Mouse (Mus musculus): ENCODE measurements around the gene Dhfr. TPM values are rescaled to one million over a fixed set of nuclear protein-coding genes. Genes with fewer than 3 reads are reported as not detected.

Gene Dhfr
- 11.9 and 13.4 TPM in 2 replicates for polyA plus RNA-seq (2015; fragmentation: Nextera tagmentation; extraction: Ambion mirVana)

DNA sequence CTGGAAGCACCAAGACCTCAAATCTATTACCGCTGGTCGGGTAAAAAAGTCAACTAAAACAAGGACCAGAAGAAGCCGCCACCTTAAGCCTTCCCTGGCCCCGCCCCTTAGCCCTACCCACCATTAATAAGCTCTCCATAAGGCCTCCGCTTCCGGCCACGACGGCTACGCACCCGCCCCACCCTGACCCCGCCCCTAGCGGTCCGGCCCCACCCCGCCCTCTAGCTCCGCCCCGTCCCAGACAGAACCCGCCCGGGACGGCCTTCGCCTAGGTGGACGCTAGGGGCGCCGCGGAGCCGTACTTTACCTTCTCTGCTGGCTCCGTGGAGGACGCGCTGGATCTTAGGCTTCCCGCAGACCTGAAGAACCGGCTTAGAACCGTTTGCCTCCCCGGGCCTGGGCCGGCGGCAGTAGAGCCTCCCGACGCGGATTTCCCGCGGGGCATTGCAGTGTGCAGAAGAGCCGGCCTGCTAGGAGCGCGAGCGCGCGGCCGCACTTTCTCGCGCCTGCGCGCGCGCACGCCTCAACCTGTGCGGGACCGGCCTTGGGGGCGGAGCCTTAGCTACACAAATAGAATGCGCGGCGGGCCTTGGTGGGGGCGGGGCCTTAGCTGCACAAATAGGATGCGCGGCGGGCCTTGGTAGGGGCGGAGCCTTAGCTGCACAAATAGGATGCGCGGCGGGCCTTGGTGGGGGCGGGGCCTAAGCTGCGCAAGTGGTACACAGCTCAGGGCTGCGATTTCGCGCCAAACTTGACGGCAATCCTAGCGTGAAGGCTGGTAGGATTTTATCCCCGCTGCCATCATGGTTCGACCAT, at the start of gene Dhfr, which contains the start of gene Msh3:
TSS of gene Dhfr (plus strand) at position 271 of the 816 bp plus-strand sequence.
TSS of gene Msh3 (minus strand) at position 548 of the 816 bp plus-strand sequence.
- peak; percentile 97 for ATAC-seq (ENCODE audit: extremely low read depth, insufficient number of reproducible peaks, low FRiP score, low TSS enrichment)
- H3K36me3 ChIP-seq: peaks cover 29% of the 10 kb centered on the region
- no peaks in the 10 kb centered on the region for H3K9me3 ChIP-seq
- peaks cover 25% of the 10 kb centered on the region for H3K4me1 ChIP-seq
- WGBS: under 1% methylated on average over 76 of the region's 76 CpGs
- H3K27me3 ChIP-seq (replicated peaks): no peaks in the 10 kb centered on the region
- H3K27ac ChIP-seq (replicated peaks): peak within 1 kb of the TSS; percentile 90
- H3K9ac ChIP-seq: peak within 1 kb of the TSS; percentile 87
- peak within 1 kb of the TSS; percentile 65 for H3K4me3 ChIP-seq
- peak within 1 kb of the TSS; percentile 98 for H3K4me2 ChIP-seq

DNA sequence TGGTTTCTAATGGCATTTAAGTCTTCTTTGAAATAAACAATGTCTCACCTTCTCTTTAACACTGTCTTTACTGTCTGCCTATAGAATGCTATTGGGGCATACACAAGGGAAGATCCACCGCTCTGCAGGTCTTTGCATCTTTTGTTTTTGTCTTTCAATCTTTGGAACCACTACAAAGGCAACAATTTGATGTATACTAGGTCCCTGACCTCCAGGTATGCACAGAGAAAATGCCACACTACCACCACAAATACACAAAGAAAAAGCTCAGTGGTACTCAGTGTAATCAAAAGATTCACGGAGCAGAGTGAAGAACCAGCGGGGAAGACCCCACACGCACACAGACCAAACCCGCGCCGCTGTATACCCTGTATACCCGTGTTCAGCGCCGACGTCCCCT, 48.8 kb upstream of the Dhfr start, which contains the start of gene Gm20379:
TSS of gene Gm20379 (plus strand) at position 301 of the 400 bp plus-strand sequence.
- Histone ChIP-seq H3K36me3 (peaks cover 39% of the 10 kb centered on the region), H3K4me2 (no peak within 1 kb of the TSS), H3K27ac (replicated peaks) (no peak within 1 kb of the TSS), H3K27me3 (replicated peaks) (no peaks in the 10 kb centered on the region), H3K9me3 (no peaks in the 10 kb centered on the region), H3K9ac (no peak within 1 kb of the TSS), H3K4me1 (peaks cover 1% of the 10 kb centered on the region), H3K4me3 (no peak within 1 kb of the TSS)
- no peak for ATAC-seq (ENCODE audit: extremely low read depth, insufficient number of reproducible peaks, low FRiP score, low TSS enrichment)
- WGBS: 96% methylated on average over 11 of the region's 11 CpGs

DNA sequence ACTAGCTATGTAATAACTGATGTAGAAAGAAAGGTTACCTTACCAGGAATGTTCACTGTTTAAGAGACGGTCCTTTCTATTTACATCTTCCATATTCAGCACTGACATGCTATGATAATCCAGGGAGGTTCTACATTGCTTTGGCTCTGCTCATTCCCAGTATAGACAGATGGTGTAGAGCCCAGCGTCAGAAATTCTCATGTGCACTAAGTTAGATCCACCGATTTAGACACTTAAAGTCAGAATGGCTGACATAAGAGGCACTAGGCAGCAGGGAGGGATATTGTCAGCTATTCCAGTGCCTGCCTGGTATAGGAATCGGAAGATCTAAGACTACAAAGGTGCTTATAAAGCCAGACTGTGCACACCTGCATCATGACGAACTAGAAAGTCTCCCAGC, 39.9 kb upstream of the Dhfr start:
- 88% methylated on average over 5 of the region's 5 CpGs for WGBS
- no peak overlapping the region for H3K9ac ChIP-seq
- no peak overlapping the region for H3K4me2 ChIP-seq
- H3K9me3 ChIP-seq: no peaks in the 10 kb centered on the region
- no peaks in the 10 kb centered on the region for H3K27me3 ChIP-seq (replicated peaks)
- no peak for ATAC-seq (ENCODE audit: extremely low read depth, insufficient number of reproducible peaks, low FRiP score, low TSS enrichment)
- no peaks in the 10 kb centered on the region for H3K4me1 ChIP-seq
- H3K36me3 ChIP-seq: peaks cover 28% of the 10 kb centered on the region
- no peak overlapping the region for H3K27ac ChIP-seq (replicated peaks)
- no peak overlapping the region for H3K4me3 ChIP-seq

DNA sequence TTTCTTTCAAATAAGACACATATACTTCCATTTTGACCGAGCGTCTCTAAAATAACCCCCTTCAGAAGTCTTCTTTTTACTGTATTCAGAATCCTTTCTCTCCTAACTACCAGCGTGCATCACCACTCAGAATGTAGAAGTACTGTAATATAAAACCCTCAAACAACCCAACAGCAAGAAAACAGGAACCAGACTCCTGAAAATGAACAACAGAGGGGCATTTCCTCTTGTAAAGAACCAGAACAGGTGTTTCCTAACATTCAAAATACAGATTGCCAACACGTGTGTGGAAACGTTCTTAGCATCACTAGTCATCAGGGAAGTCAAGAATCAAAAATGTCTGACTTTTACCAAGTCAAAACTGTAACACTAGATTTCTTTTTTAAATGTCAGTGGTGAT, 33.8 kb upstream of the Dhfr start:
- no peak overlapping the region for H3K4me2 ChIP-seq
- peaks cover 25% of the 10 kb centered on the region for H3K36me3 ChIP-seq
- no peak overlapping the region for H3K4me3 ChIP-seq
- 0 out of 2 replicates have a peak, but pooled peaks cover 3% of the 10 kb centered on the region for H3K4me1 ChIP-seq
- no peak for ATAC-seq (ENCODE audit: extremely low read depth, insufficient number of reproducible peaks, low FRiP score, low TSS enrichment)
- no peak overlapping the region for H3K9ac ChIP-seq
- no peak overlapping the region for H3K27ac ChIP-seq (replicated peaks)
- WGBS: 80% methylated on average over 5 of the region's 5 CpGs
- no peaks in the 10 kb centered on the region for H3K9me3 ChIP-seq
- no peaks in the 10 kb centered on the region for H3K27me3 ChIP-seq (replicated peaks)

DNA sequence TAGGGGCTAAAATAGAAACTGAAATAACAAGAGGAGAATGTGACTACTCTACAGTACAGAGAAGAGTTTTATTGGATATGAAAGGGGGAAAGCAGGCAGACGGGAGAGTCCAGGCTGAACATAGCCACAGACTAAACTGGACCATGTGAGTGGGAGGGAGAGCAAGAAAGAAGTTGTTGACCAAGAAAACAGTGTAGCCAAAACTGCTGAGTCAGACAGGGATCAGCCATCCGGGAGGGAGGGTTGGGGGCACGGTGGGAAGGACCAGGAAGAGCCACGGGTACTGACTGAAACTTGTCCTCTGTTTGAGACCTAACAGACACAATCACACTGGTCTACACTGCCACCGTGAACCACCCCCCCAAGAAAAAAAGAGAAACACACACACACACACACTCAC, 28.5 kb upstream of the Dhfr start:
- H3K9ac ChIP-seq: no peak overlapping the region
- 0 out of 2 replicates have a peak, but pooled peaks cover 7% of the 10 kb centered on the region for H3K4me1 ChIP-seq
- no peak overlapping the region for H3K27ac ChIP-seq (replicated peaks)
- H3K9me3 ChIP-seq: no peaks in the 10 kb centered on the region
- 52% methylated on average over 5 of the region's 5 CpGs for WGBS
- H3K27me3 ChIP-seq (replicated peaks): no peaks in the 10 kb centered on the region
- no peak overlapping the region for H3K4me3 ChIP-seq
- peaks cover 15% of the 10 kb centered on the region for H3K36me3 ChIP-seq
- no peak overlapping the region for H3K4me2 ChIP-seq
- ATAC-seq (ENCODE audit: extremely low read depth, insufficient number of reproducible peaks, low FRiP score, low TSS enrichment): no peak

DNA sequence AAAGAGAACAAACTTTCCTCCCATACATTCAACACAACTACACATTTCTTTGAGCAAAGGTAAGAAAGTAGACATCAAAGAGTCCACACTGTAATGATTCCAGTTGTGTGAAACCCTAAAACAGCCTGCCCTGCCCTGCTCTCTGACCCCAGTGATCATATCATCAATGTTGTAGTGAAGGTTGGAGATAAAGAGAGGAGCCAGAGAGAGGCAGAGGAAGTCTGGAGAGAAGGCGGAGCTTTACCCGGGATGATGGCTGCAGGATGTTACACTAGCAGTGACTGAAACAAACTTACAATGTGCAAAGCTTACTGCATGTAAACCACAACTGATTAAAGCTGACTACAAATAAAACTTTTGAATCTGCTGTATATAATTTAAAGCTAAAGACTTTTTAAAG, 26.5 kb upstream of the Dhfr start:
- no peaks in the 10 kb centered on the region for H3K9me3 ChIP-seq
- H3K4me2 ChIP-seq: no peak overlapping the region
- 51% methylated on average over 2 of the region's 2 CpGs for WGBS
- peaks cover 15% of the 10 kb centered on the region; the same call in 1 of the 2 replicates for H3K36me3 ChIP-seq
- no peak overlapping the region for H3K4me3 ChIP-seq
- H3K27ac ChIP-seq (replicated peaks): no peak overlapping the region
- no peak overlapping the region for H3K9ac ChIP-seq
- H3K4me1 ChIP-seq: 0 out of 2 replicates have a peak, but pooled peaks cover 7% of the 10 kb centered on the region
- no peaks in the 10 kb centered on the region for H3K27me3 ChIP-seq (replicated peaks)
- ATAC-seq (ENCODE audit: extremely low read depth, insufficient number of reproducible peaks, low FRiP score, low TSS enrichment): no peak

DNA sequence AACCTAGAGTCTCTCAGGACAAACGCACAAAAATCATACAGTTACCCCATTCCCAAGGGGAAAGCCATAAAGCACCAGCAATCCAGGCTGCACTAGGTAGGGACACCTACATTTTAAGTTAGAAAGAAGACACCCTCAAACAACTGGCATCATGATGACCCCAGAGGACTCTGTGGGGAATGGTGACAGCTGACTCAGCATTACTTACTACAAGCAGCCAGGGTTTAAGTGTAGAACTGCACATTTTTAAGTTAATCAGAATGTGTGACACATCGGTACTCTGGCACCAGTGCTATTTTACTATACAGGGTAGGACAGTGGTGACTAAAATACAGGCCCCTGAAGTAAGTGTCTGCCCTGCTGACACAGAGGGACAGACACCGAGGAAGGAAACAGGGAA, 23.9 kb upstream of the Dhfr start:
- H3K27ac ChIP-seq (replicated peaks): no peak overlapping the region
- H3K9ac ChIP-seq: no peak overlapping the region
- ATAC-seq (ENCODE audit: extremely low read depth, insufficient number of reproducible peaks, low FRiP score, low TSS enrichment): no peak
- no peaks in the 10 kb centered on the region for H3K9me3 ChIP-seq
- WGBS: 92% methylated on average over 3 of the region's 3 CpGs
- no peaks in the 10 kb centered on the region for H3K27me3 ChIP-seq (replicated peaks)
- H3K4me1 ChIP-seq: 0 out of 2 replicates have a peak, but pooled peaks cover 6% of the 10 kb centered on the region
- H3K36me3 ChIP-seq: peaks cover 15% of the 10 kb centered on the region; the same call in 1 of the 2 replicates
- no peak overlapping the region for H3K4me2 ChIP-seq
- no peak overlapping the region for H3K4me3 ChIP-seq

DNA sequence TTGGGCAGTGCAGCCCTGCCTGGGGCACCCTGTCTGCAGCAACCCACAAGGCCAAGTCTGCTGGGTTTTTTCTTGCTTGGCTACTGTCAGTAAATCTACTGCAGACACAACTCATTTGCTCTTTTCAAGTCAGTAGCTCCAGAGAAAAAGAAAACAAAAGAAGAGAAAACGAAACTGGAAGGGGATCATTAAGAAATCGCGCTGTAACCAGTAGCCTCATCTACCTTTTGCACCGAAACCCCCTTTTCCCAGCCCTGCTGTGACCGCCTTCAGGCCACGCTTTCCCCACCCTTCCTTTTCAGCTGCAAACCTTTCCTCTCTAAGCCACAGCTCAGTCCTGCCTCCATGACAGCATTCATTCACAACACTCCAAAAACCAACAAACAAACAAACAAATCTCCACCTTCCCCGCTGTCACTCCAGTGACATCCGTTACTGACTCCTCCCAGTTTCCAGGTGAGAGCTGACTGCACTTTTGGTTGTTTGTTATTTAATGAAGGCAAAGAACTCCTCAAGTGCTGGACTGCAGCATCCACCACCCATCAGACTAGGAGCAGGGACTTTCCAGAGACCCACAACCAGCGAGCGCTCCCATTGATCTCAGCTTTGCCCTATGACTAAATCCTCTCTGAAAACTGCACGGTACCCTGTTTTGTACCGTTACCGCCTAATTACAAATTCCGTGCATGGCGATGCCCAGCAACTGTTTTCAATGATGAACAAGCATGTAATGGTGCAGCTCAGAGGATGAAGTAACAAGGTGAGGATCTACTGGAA, 22.2 kb upstream of the Dhfr start:
- Histone ChIP-seq H3K27ac (replicated peaks) (no peak overlapping the region), H3K9me3 (no peaks in the 10 kb centered on the region), H3K9ac (no peak overlapping the region), H3K27me3 (replicated peaks) (no peaks in the 10 kb centered on the region), H3K4me3 (no peak overlapping the region), H3K36me3 (peaks cover 17% of the 10 kb centered on the region), H3K4me2 (no peak overlapping the region), H3K4me1 (no peaks in the 10 kb centered on the region)
- 88% methylated on average over 15 of the region's 15 CpGs for WGBS
- ATAC-seq (ENCODE audit: extremely low read depth, insufficient number of reproducible peaks, low FRiP score, low TSS enrichment): no peak

DNA sequence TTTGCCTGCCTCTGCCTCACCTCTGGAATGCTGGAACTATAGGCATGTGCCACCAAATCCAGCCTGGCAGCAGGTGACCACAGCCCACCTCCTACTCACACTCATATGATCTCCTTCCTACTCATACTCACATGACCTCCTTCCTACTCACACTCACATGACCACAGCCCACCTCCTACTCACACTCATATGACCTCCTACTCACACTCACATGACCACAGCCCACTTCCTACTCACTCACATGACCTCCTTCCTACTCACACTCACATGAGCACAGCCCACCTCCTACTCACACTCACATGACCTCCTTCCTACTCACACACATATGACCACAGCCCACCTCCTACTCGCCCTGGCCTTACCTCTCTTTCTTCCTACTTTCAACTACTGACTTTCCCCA, 17.7 kb upstream of the Dhfr start:
- WGBS: 85% methylated on average over 1 of the region's 1 CpGs
- no peak for ATAC-seq (ENCODE audit: extremely low read depth, insufficient number of reproducible peaks, low FRiP score, low TSS enrichment)
- H3K36me3 ChIP-seq: peaks cover 28% of the 10 kb centered on the region
- H3K4me1 ChIP-seq: 0 out of 2 replicates have a peak, but pooled peaks cover 3% of the 10 kb centered on the region
- no peak overlapping the region for H3K4me3 ChIP-seq
- no peak overlapping the region for H3K4me2 ChIP-seq
- no peak overlapping the region for H3K27ac ChIP-seq (replicated peaks)
- no peaks in the 10 kb centered on the region for H3K9me3 ChIP-seq
- H3K9ac ChIP-seq: no peak overlapping the region
- H3K27me3 ChIP-seq (replicated peaks): no peaks in the 10 kb centered on the region

DNA sequence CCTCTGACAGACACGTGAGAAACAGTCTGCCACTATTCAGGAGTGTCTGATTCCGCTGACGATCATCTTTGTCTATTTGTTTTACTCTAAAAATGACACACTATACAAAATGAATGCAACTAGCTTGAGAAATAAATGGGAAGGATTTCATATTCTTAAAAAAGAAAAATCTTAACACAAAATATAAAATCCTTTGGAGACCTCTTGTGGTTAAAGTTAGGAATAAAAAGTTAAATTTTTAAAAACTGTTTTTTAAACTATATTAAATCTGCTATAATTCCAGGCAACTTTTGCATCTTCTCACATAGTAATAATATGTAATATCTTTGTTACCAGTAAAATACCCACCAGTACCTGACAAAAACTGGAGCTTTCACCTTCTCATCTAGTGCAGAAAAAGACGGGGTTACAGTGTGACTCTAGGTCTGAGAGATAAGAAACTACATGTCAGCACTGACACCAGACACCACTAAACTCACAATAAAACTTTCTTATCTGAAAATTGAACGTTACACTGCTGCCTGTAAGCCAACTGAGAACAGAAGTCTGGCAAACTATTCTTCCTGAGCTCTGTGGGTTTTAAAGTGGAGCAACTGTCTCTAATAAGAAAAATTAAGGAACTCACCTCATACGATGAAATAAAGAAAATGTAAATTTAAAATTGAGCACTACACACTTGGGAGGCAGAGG, 16.6 kb upstream of the Dhfr start:
- Histone ChIP-seq H3K9ac (no peak overlapping the region), H3K4me1 (0 out of 2 replicates have a peak, but pooled peaks cover 3% of the 10 kb centered on the region), H3K27me3 (replicated peaks) (no peaks in the 10 kb centered on the region), H3K9me3 (no peaks in the 10 kb centered on the region), H3K27ac (replicated peaks) (no peak overlapping the region), H3K36me3 (peaks cover 36% of the 10 kb centered on the region), H3K4me2 (no peak overlapping the region), H3K4me3 (no peak overlapping the region)
- WGBS: 60% methylated on average over 6 of the region's 6 CpGs
- no peak for ATAC-seq (ENCODE audit: extremely low read depth, insufficient number of reproducible peaks, low FRiP score, low TSS enrichment)

DNA sequence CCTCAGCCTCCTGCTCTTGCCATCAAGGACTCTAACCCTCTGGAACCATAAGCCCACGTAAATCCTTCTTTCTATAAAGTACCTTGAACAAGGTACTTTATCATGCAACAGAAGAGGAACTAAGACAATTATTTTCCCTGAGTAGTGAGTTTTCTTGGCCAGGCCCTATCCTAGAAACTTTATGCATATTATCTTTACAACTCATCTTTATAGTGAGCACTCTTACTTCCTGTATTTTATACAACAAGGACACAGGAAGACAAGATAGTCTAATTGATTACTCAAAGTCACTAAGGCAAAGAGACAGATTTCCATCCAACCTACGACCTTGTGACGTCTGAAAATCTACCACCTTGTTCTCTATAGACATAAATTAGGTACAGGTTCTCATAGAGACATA, 14.7 kb upstream of the Dhfr start:
- Histone ChIP-seq H3K36me3 (peaks cover 54% of the 10 kb centered on the region), H3K27ac (replicated peaks) (no peak overlapping the region), H3K9me3 (no peaks in the 10 kb centered on the region), H3K27me3 (replicated peaks) (no peaks in the 10 kb centered on the region), H3K9ac (no peak overlapping the region), H3K4me3 (no peak overlapping the region), H3K4me1 (0 out of 2 replicates have a peak, but pooled peaks cover 3% of the 10 kb centered on the region), H3K4me2 (no peak overlapping the region)
- no peak for ATAC-seq (ENCODE audit: extremely low read depth, insufficient number of reproducible peaks, low FRiP score, low TSS enrichment)
- WGBS: 85% methylated on average over 3 of the region's 3 CpGs

Measured in heart, embryonic 13.5 days (tissue).